Mouse (Mus musculus): ENCODE measurements around the gene Slc13a2.

DNA sequence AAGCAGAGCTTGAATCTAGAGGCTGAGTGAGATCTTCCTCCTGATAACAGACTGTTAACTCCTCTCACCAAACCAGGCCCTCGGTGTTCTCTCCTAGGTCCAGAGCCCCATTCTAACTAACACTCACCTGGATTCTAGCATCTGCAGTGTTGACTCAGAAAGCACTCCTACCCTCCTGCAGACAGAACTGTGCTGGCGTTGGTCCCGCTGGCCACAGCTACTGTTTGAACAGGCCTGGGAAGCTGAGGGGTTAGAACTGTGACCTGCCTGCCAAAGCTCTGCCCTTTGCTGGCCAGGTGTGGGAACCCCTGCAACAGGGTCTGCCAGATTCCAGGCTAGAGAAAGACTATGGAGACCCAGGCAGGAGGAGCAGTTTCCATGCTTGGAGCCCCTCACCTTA is 29.3 kb downstream of the Slc13a2 start:
- TF ChIP-seq POLR2A (IDR thresholded peaks at IDR 0.05; ENCODE audit: insufficient read depth, low read length) (no peak), CTCF (IDR thresholded peaks at IDR 0.05; ENCODE audit: low read depth, low read length) (no peak), EP300 (IDR thresholded peaks at IDR 0.05; ENCODE audit: insufficient read depth, low read depth, low read length) (no peak)

Data from ES-Bruce4 (cell line).